Mouse (Mus musculus) neural tube, embryonic 13.5 days (tissue): ENCODE results near the gene Zfp956. TPM values are rescaled to one million over a fixed set of nuclear protein-coding genes. Genes with fewer than 3 reads are reported as not detected.

Experiments used
- ATAC-seq: fragments of 200-750 bp; cut with Nextera tagmentation; 2 replicates; pipeline ENCODE4 v1.8.0; 2017; ENCODE audit warnings: low read depth, mild to moderate bottlenecking, moderate TSS enrichment, moderate library complexity
- H3K27ac ChIP-seq: fragments of 300-500 bp; sonication (generic); replicated peaks from 2 replicates; pipeline ENCODE4 v1.5.1; 2015; ENCODE audit warnings: moderate library complexity, mild to moderate bottlenecking, inconsistent platforms
- H3K27me3 ChIP-seq: fragments of 300-500 bp; sonication (generic); 2 replicates; pipeline ENCODE4 v1.6.1; 2015; ENCODE audit warnings: mild to moderate bottlenecking, inconsistent platforms
- H3K36me3 ChIP-seq: fragments of 300-500 bp; sonication (generic); 2 replicates; pipeline ENCODE4 v1.6.1; 2015; ENCODE audit warnings: mild to moderate bottlenecking, inconsistent platforms
- H3K4me1 ChIP-seq: fragments of 300-500 bp; sonication (generic); replicated peaks from 2 replicates; pipeline ENCODE4 v1.6.1; 2015; ENCODE audit warnings: inconsistent platforms
- H3K4me2 ChIP-seq: fragments of 300-500 bp; sonication (generic); 2 replicates; pipeline ENCODE4 v1.6.1; 2015; ENCODE audit warnings: inconsistent platforms, mild to moderate bottlenecking, moderate library complexity
- H3K4me3 ChIP-seq: fragments of 300-500 bp; sonication (generic); 2 replicates; pipeline ENCODE4 v1.5.1; 2015; ENCODE audit warnings: mild to moderate bottlenecking, inconsistent platforms
- H3K9ac ChIP-seq: fragments of 300-500 bp; sonication (generic); 2 replicates; pipeline ENCODE4 v1.6.1; 2015; ENCODE audit warnings: moderate library complexity, mild to moderate bottlenecking, inconsistent platforms
- H3K9me3 ChIP-seq: fragments of 300-500 bp; sonication (generic); 2 replicates; pipeline ENCODE4 v1.6.1; 2016; ENCODE audit warnings: inconsistent platforms
- WGBS: fragments of 180-500 bp; shearing (Covaris S2); methylation state at CpG from one replicate; pipeline ENCODE4 v1.1.7; 2015; 5-methylcytosine and 5-hydroxymethylcytosine counted together
- polyA plus RNA-seq: library from polyadenylated mRNA; unstranded; fragments of >200 nt; fragmentation: Nextera tagmentation; extraction: Ambion mirVana; gene quantifications from 2 replicates; pipeline ENCODE4 v1.2.1, GENCODE M21; 2015

The Zfp956 gene
- polyA plus RNA-seq, 1 experiment from 2014 or later, result 14.7 TPM

GRCm38 (mm10) chr6:47978897-47979368 is 25.7 kb downstream of the Zfp956 start:
- WGBS, result 19% methylated on average over 6 of the region's 6 CpGs
- no peaks in the 10 kb centered on the region for H3K4me1 ChIP-seq
- no peaks in the 10 kb centered on the region for H3K9me3 ChIP-seq
- H3K4me2 ChIP-seq, result no peak overlapping the region
- H3K4me3 ChIP-seq, result no peak overlapping the region
- H3K36me3 ChIP-seq, result no peaks in the 10 kb centered on the region
- ATAC-seq, result 0 out of 2 replicates have a peak, but pooled peaks have one; percentile 40
- no peaks in the 10 kb centered on the region for H3K27me3 ChIP-seq
- no peak overlapping the region for H3K27ac ChIP-seq
- no peak overlapping the region for H3K9ac ChIP-seq

GRCm38 (mm10) chr6:47983936-47984335 is 30.7 kb downstream of the Zfp956 start:
- H3K27ac ChIP-seq, result no peak overlapping the region
- no peaks in the 10 kb centered on the region for H3K36me3 ChIP-seq
- no peaks in the 10 kb centered on the region for H3K27me3 ChIP-seq
- no peaks in the 10 kb centered on the region for H3K9me3 ChIP-seq
- no peaks in the 10 kb centered on the region for H3K4me1 ChIP-seq
- WGBS, result 4% methylated on average over 2 of the region's 2 CpGs
- no peak overlapping the region for H3K4me3 ChIP-seq
- H3K9ac ChIP-seq, result no peak overlapping the region
- ATAC-seq, result no peak
- H3K4me2 ChIP-seq, result no peak overlapping the region

GRCm38 (mm10) chr6:47995661-47996060 is 42.5 kb downstream of the Zfp956 start:
- Histone ChIP-seq H3K4me1 (0 out of 2 replicates have a peak, but pooled peaks cover 3% of the 10 kb centered on the region), H3K36me3 (no peaks in the 10 kb centered on the region), H3K27ac (no peak overlapping the region), H3K4me2 (no peak overlapping the region), H3K9ac (no peak overlapping the region), H3K9me3 (no peaks in the 10 kb centered on the region), H3K4me3 (no peak overlapping the region), H3K27me3 (no peaks in the 10 kb centered on the region)
- 88% methylated on average over 9 of the region's 9 CpGs for WGBS
- ATAC-seq, result no peak

GRCm38 (mm10) chr6:48010727-48011126 is 57.5 kb downstream of the Zfp956 start:
- Histone ChIP-seq H3K27ac (no peak overlapping the region), H3K4me1 (peaks cover 3% of the 10 kb centered on the region; the same call in 1 of the 2 replicates), H3K36me3 (no peaks in the 10 kb centered on the region), H3K4me2 (no peak overlapping the region), H3K9me3 (no peaks in the 10 kb centered on the region), H3K27me3 (no peaks in the 10 kb centered on the region), H3K4me3 (no peak overlapping the region), H3K9ac (no peak overlapping the region)
- WGBS, result 58% methylated on average over 8 of the region's 8 CpGs
- no peak for ATAC-seq

Other genes starting within 250 kb of the Zfp956 start
- gene Pdia4, start 140.0 kb upstream of the Zfp956 start, polyA plus RNA-seq, result 187 and 204 TPM in 2 replicates
- gene Zfp786, start 122.5 kb upstream of the Zfp956 start, polyA plus RNA-seq, result 16.6 and 17.1 TPM in 2 replicates
- 15.7 and 17.3 TPM in 2 replicates for gene Zfp398, start 117.7 kb upstream of the Zfp956 start, polyA plus RNA-seq
- 22.1 and 23.0 TPM in 2 replicates for gene Zfp282, start 76.2 kb upstream of the Zfp956 start, polyA plus RNA-seq
- gene Zfp212, start 32.9 kb upstream of the Zfp956 start, polyA plus RNA-seq, result 15.8 and 17.0 TPM in 2 replicates
- 8.9 and 11.7 TPM in 2 replicates for gene Zfp777, start 95.5 kb downstream of the Zfp956 start, polyA plus RNA-seq
- 20.2 and 20.5 TPM in 2 replicates for gene Zfp746, start 133.2 kb downstream of the Zfp956 start, polyA plus RNA-seq